Mouse (Mus musculus) retina, postnatal 1 day (tissue): ENCODE data around the gene Tmem45a.
"Not testable (repeated sequence)": the region's sequence is repeated elsewhere in the genome, so short reads cannot be mapped to it uniquely, and the experiment has no call there.

Experiments
- DNase-seq: peaks from one replicate; pipeline ENCODE4 v3.0.0-alpha.2; 2012

Tmem45a gene

GRCm38 (mm10) chr16:56885824-56886615, at the start of gene Tmem45a:
TSS of gene Tmem45a (minus strand) at chr16:56886166.
- DNase-seq: peak; percentile 87

DNA sequence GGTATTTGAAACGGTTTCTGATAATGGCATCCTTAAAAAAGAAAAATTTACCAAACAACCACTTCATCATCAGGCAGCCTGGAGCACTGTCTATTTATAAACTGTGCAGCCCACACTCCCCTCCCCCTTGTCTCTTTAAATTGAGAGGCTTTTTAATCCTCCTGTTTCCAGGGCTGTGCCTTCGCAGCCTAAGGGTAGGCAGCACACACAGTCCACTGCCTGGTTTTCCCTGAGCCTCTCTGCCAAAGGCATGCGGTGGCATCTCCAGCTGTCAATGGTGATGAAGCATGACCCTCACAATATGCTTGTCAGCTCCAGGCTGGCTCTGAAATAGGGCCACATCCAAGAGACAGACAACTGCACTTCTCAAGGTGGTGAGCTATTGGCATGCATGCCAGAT, 42.1 kb upstream of the Tmem45a start, which contains the start of gene Lnp1:
Gene Lnp1, minus strand, starts transcription at position 39 of the 400 bp plus-strand sequence.
- peak; percentile 82 for DNase-seq

GRCm38 (mm10) chr16:56920102-56920657, 34.2 kb upstream of the Tmem45a start:
- peak; percentile 75 for DNase-seq

DNA sequence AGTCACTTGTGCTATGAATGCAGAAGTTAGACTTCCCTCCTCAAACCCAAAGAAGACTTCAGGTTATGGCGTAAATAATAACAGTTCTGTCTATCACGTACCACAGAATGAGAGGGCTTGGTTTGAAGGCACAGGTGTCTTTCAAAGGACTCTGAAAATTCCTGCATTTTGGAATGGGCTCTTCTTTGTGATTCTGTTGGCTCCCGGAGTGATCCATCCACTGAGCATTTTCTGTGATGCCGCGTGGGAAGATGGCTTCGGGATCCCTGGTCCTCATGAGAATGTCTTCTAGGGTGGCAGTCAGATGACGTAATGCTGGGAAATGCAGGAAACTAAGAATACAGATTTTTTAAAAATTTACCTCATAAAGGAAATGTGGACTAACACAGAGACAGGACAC, 31.3 kb upstream of the Tmem45a start:
- no peak for DNase-seq

DNA sequence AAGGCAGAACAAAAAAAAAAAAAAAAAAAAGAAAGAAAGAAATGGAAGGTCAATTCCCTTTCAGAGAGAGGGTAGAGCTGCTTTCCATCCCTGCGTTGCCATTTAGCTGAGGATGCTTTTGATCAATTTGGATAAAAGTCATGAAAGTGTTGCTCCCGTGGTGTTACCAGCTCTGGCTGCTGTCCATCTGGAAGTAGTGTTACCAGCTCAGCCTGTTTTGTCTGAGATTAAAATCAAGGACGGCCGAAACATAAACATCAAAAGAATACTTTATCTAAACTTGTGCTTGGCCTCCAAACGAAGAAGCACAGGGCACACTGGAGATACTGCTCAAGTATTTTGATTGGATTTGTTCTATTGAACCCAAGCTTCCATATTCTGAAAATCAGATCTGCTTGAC, 23.0 kb upstream of the Tmem45a start:
- DNase-seq: no peak

GRCm38 (mm10) chr16:56902206-56902605, 16.2 kb upstream of the Tmem45a start:
- DNase-seq: not testable (repeated sequence)

DNA sequence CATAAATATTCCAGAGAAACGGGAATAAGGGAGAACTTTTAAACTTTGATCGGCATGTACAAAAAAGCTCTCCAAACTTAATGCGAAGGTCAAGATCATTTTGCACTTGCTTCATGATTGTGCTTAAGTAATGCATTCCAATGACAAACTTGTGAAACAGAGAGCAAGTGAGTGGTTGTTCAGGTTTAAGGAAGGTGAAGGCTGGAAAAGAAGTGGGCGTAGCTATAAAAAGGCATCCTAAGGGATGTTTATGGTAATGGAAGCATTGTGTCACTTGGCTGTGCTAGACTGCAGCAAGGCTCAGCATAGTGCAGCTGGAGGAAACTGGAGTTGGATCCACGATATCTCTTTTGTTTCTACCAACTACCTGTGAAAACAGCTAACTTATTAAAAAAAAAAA, 5.6 kb upstream of the Tmem45a start:
- DNase-seq: no peak

DNA sequence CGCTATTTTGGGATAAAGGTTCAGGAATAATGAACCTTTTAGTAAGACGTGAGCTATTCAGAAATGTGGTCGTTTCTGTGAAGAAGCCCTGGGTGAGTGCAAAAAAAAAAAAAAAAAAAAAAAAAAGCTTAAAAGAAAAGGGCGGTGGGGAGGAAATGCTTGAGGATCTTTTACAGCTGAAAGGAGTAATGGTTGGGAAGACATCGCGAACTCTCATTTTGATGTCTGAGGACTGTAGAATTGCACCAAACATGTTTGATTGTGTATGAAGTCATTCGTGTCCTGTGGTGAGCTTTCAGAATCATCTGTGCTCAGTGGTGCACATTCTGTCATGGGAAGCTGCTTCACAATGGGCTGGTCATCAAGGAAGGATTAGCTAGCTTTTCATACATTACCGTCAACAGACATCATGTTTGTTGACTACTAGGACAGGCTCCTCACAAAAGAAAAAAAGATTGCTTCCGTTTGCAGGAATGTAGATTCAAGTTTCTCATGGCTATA, 700 bp upstream of the Tmem45a start:
- peak; percentile 27 for DNase-seq

- no peak for DNase-seq
These were observed 1.2 kb downstream of the Tmem45a start for GRCm38 (mm10) chr16:56884811-56885210.

DNA sequence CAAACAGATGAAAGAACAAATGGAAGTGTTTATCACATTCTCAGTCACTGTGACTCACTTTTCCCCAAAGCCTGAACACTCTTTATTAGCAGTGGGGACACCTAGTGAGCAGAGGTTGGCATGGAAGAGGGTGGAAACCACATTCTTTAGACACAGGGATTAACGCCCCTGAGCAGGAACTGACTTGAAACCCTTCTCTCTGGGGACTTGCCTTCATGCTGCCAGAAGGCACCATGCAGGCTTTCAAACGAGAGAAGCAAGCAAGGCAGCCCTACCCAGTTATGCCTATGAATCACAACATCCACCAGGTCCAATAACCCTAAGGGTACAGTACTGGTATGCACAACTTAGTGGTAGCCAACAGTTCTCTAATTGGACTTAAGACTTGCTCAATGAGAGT, 12.6 kb downstream of the Tmem45a start:
- no peak for DNase-seq

DNA sequence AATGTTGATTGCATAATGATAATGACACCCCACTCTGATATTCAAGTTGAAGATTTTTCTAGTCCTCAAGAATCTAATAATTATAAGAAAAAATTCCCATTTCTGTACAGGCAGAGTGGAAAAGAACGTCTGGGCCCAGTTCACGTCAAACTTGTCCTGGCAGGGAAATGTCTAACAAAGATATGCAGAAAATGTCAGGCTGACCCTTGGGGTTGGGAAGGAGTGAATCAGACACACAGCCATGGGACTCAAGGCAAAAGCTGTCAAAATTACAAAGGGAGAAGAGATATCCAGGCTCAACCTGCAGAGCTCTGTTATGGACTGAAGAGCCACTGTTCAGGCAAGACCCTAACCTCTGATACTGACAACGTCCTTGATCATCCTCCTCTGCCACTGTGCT, 15.5 kb downstream of the Tmem45a start:
- DNase-seq: no peak

GRCm38 (mm10) chr16:56868361-56868760, 17.6 kb downstream of the Tmem45a start:
- no peak for DNase-seq

- DNase-seq: no peak
These were observed 18.4 kb downstream of the Tmem45a start for GRCm38 (mm10) chr16:56867591-56867990.

DNA sequence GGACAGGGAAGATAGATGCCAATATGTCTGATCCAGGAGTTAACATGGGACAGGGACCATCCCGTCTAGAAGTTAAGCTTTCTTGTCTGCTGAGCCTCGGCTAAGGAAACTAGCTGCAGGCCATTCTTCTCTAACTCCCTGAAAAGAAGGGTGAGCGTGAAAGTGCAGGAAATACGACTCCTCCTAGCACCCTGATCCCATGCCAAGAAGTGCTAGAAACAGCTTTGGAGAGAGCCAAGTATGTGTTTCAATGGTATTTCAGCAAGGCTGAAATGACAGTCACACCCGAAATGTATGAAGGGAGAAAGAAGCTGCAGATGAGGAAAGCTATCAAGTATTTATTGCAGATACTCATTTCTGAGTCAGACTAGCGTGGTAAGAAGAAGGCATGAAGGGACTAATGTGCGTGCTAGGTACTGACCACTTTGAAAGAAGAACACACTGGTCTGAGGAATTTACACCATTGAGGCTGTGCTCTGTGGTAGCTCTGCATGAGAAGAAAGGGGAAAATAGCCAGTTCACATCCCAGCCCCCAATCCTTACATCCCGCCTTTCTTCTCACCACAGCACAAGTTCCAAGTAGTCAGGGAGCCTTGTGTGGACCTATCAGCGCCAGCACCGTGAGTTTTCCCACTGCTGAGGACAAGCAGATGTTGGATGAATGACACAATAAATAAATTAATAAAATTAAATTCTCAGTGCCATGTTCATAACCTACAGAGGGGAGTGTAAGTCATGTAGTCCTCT, 33.0 kb downstream of the Tmem45a start:
- no peak for DNase-seq

GRCm38 (mm10) chr16:56842988-56843387, 43.0 kb downstream of the Tmem45a start:
- no peak for DNase-seq

GRCm38 (mm10) chr16:56833312-56833711, 52.7 kb downstream of the Tmem45a start:
- no peak for DNase-seq

DNA sequence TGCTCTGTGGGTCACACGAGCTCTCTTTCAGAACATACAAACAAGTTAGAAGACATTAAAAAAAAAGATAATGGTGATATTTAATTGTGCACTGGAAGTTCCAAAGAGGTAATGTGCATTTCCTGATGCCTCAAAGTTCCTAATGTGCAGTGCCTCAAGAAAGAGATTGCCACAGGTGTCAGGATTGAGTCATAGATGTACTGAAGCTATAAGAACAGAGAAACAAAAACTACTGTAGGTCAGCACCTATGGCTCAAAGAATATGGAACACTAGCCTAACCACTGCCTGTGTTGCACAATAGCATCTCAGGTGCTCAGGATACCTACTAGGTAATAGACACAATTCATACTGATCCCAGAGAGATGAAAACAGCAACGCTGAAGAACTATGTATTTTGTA, 54.0 kb downstream of the Tmem45a start:
- no peak for DNase-seq

- DNase-seq: no peak
These were observed 84.4 kb downstream of the Tmem45a start for GRCm38 (mm10) chr16:56801370-56802109.

DNA sequence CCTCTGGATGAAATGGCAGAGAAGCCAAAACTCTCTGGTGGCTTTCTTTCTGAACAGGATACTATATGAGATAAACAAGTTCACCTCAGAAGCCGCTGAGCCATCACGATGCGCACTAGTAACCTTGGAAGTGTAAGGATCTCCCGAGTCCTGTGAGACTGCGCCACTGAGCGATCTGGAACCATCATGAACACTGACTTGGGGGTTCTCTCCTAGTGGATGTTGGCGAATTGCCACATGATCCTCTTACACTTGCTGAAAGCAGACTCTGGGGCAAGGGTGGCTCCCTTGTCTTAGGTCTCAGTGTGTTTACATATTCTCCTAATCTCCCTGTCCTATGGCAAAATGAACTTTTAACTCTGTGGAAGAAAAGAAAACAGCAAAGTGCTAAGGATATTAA, 85.0 kb downstream of the Tmem45a start:
- no peak for DNase-seq

- DNase-seq: peak; percentile 70
These were observed 85.5 kb downstream of the Tmem45a start for GRCm38 (mm10) chr16:56800469-56800868.

DNA sequence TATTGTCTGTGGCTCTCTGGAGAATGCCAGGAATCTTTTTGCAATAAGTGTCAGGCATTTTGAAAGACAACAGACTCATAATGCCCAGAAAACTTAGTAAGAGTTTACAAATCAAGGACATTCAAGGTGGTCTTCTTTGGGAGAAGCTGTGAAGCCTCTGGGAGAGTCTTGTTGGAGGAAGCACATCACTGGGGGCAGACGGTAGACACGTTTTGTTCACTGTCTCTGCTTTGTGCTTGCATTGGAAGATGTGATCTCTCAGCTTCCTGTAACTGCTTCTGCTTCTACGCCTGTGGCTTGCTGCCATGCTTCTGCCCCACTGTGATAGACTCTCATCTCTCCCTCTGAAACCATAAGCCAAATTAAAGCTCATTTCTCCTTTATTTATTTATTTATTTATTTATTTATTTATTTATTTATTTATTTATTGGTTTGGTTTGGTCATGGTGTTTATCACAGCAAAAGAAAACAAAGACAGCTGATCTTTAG, 86.4 kb downstream of the Tmem45a start:
- DNase-seq: no peak

DNA sequence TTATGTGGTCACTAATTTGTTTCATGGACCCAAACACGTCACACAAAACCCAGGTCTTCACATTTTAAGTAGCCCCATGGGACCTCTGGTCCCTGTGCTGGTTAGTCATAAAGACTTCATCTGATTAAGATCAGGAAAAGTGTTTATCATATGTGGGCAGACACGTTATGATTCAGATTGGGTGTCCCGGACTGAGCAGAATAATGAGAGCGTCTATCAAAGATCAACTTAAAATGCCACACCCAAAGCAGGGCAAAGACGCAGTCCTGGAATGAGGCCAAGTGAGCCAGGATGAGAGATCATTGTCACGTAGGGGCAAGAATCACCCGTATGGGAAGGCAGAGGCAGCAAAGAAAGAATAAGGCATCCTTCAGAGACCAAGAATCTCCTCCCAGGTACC, 87.1 kb downstream of the Tmem45a start:
- DNase-seq: no peak
